Mouse (Mus musculus): Measurements from ENCODE around the gene Hist1h3f. TPM values are rescaled to one million over a fixed set of nuclear protein-coding genes. Genes with fewer than 3 reads are reported as not detected.
"Not testable (repeated sequence)": the region's sequence is repeated elsewhere in the genome, so short reads cannot be mapped to it uniquely, and the experiment has no call there.

Gene Hist1h3f
- polyA plus RNA-seq, 1 experiment = 0.73 TPM

DNA sequence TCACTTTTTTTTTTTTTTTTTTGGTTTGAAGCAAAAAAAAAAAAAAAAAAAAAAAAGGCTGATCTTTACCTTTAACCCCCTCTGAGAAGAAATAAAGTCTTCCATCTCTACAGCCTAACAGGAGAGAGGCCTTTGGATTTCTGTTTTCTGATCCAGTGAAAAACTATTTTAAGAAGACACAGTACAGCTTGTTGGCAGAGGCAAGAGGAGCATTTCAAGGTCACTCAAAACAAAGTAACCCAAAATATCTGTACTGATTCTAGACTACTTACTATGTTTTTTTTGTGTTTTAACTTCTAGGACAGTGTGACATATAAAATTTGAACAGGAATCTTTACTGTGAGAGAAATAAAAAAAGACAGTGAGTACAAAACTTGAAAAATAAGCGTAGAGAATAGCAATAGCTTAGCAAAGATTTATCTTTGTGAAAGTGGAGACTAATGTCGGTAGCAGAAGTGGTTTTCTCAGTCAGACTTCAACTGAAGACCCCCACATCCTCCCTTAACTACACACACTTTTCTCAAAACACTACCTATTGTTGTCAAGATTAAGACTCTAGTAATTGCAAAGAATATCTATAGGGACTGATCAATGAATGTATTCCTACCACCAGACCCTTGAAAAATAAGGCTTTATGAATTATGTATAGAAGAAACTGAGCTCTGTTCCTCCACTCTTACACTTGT is 14.2 kb upstream of the Hist1h3f start:
- Histone ChIP-seq H3K27ac (ENCODE audit: insufficient read depth, low read length) (no peak overlapping the region), H3K4me3 (ENCODE audit: insufficient read depth, low read length) (peak overlapping the region; percentile 47; the same call in 1 of the 2 replicates), H3K4me1 (ENCODE audit: control insufficient read depth, insufficient read depth, low read length) (peaks cover 4% of the 10 kb centered on the region; the same call in 1 of the 2 replicates)
- TF ChIP-seq POLR2A (IDR thresholded peaks at IDR 0.05; ENCODE audit: extremely low read depth, insufficient read depth, low read length) (no peak), CTCF (IDR thresholded peaks at IDR 0.05; ENCODE audit: extremely low read depth, insufficient read depth, low read length) (no peak)

GRCm38 (mm10) chr13:23530181-23530900 is 13.5 kb upstream of the Hist1h3f start:
- Histone ChIP-seq H3K4me1 (ENCODE audit: control insufficient read depth, insufficient read depth, low read length) (peaks cover 4% of the 10 kb centered on the region; the same call in 1 of the 2 replicates), H3K27ac (ENCODE audit: insufficient read depth, low read length) (peak overlapping the region; percentile 67), H3K4me3 (ENCODE audit: insufficient read depth, low read length) (peak overlapping the region; percentile 47)
- TF ChIP-seq POLR2A (IDR thresholded peaks at IDR 0.05; ENCODE audit: extremely low read depth, insufficient read depth, low read length) = no peak
- no peak for TF ChIP-seq CTCF (IDR thresholded peaks at IDR 0.05; ENCODE audit: extremely low read depth, insufficient read depth, low read length)

- TF ChIP-seq CTCF (IDR thresholded peaks at IDR 0.05; ENCODE audit: extremely low read depth, insufficient read depth, low read length) (no peak), POLR2A (IDR thresholded peaks at IDR 0.05; ENCODE audit: extremely low read depth, insufficient read depth, low read length) (peak; percentile 99)
- Histone ChIP-seq H3K27ac (ENCODE audit: insufficient read depth, low read length) (peak within 1 kb of the TSS; percentile 76), H3K4me3 (ENCODE audit: insufficient read depth, low read length) (peak within 1 kb of the TSS; percentile 47), H3K4me1 (ENCODE audit: control insufficient read depth, insufficient read depth, low read length) (peaks cover 4% of the 10 kb centered on the region; the same call in 1 of the 2 replicates)
Observed at GRCm38 (mm10) chr13:23530901-23531875, 12.7 kb upstream of the Hist1h3f start, which contains the start of gene Hist1h4h. Hist1h4h (plus strand) TSS chr13:23531050.

- TF ChIP-seq CTCF (IDR thresholded peaks at IDR 0.05; ENCODE audit: extremely low read depth, insufficient read depth, low read length) = no peak
- no peak for TF ChIP-seq POLR2A (IDR thresholded peaks at IDR 0.05; ENCODE audit: extremely low read depth, insufficient read depth, low read length)
- Histone ChIP-seq H3K27ac (ENCODE audit: insufficient read depth, low read length) (no peak overlapping the region), H3K4me1 (ENCODE audit: control insufficient read depth, insufficient read depth, low read length) (peaks cover 4% of the 10 kb centered on the region; the same call in 1 of the 2 replicates), H3K4me3 (ENCODE audit: insufficient read depth, low read length) (no peak overlapping the region; the same call in 1 of the 2 replicates)
Observed at GRCm38 (mm10) chr13:23532262-23533075, 11.4 kb upstream of the Hist1h3f start.

DNA sequence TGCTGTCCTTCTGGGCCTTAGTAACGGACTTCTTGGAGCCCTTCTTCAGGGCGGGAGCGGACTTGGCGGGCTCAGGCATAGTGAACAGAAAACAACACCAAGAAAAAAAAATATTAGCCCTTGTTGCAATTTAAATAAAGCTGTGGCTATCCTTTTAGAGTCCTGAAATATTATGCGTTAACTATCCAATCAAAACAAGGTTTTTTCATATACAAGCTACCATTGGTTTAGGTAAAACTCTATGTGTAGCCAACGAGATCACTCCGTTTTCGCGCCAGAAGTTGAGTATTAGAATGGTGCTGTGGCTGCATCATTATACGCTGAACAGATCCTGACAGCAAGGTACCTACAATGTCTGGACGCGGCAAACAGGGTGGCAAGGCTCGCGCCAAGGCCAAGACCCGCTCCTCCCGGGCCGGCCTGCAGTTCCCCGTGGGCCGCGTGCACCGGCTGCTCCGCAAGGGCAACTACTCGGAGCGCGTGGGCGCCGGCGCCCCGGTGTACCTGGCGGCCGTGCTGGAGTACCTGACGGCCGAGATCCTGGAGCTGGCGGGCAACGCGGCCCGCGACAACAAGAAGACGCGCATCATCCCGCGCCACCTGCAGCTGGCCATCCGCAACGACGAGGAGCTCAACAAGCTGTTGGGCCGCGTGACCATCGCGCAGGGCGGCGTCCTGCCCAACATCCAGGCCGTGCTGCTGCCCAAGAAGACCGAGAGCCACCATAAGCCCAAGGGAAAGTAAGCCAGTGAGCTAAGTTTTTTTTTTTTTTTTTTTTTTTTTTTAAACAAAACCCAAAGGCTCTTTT is 10.1 kb upstream of the Hist1h3f start, which contains the start of gene Hist1h2af:
Gene Hist1h2af, plus strand, starts transcription at position 347 of the 808 bp plus-strand sequence.
- not testable (repeated sequence) for H3K27ac ChIP-seq (ENCODE audit: insufficient read depth, low read length); H3K4me1 ChIP-seq (ENCODE audit: control insufficient read depth, insufficient read depth, low read length)
- peak within 1 kb of the TSS; percentile 25 for H3K4me3 ChIP-seq (ENCODE audit: insufficient read depth, low read length)

GRCm38 (mm10) chr13:23534368-23535131 is 9.3 kb upstream of the Hist1h3f start:
- TF ChIP-seq POLR2A (IDR thresholded peaks at IDR 0.05; ENCODE audit: extremely low read depth, insufficient read depth, low read length) (no peak), CTCF (IDR thresholded peaks at IDR 0.05; ENCODE audit: extremely low read depth, insufficient read depth, low read length) (no peak)
- Histone ChIP-seq H3K4me3 (ENCODE audit: insufficient read depth, low read length) (peak overlapping the region; percentile 24; the same call in 1 of the 2 replicates), H3K4me1 (ENCODE audit: control insufficient read depth, insufficient read depth, low read length) (peaks cover 4% of the 10 kb centered on the region; the same call in 1 of the 2 replicates), H3K27ac (ENCODE audit: insufficient read depth, low read length) (no peak overlapping the region)

DNA sequence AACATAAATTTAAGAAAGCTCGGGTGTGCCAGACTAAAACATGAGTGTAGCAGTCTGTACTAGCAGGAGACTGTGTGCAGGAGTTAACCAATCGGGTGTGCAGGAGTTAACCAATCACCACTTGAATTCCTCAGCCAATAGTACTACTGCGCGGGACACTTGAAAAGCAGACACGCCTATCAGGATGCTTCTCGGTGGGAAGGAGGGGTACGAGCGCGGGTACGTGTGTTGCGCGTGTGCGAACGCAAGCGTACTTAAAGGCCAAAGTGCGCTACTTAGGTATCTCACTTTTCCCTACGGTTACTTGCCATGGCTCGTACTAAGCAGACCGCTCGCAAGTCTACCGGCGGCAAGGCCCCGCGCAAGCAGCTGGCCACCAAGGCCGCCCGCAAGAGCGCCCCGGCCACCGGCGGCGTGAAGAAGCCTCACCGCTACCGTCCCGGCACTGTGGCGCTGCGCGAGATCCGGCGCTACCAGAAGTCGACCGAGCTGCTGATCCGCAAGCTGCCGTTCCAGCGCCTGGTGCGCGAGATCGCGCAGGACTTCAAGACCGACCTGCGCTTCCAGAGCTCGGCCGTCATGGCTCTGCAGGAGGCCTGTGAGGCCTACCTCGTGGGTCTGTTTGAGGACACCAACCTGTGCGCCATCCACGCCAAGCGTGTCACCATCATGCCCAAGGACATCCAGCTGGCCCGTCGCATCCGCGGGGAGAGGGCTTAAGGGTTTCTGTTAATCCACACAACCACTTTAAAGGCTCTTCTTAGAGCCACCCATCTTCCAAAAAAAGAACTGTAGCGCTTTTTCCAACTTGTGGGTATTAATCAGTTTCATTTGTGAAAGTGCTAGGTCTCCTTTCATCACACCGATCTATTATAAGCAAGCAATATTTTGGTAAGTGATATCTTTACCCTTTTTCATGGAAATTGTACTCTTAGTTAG is 8.4 kb upstream of the Hist1h3f start, which contains the start of gene Hist1h3g:
Gene Hist1h3g, plus strand, starts transcription at position 286 of the 939 bp plus-strand sequence.
- H3K4me3 ChIP-seq (ENCODE audit: insufficient read depth, low read length) = peak within 1 kb of the TSS; percentile 24
- H3K27ac ChIP-seq (ENCODE audit: insufficient read depth, low read length); H3K4me1 ChIP-seq (ENCODE audit: control insufficient read depth, insufficient read depth, low read length): not testable (repeated sequence)

All from cortical plate, adult 2 months (tissue).